Mouse (Mus musculus): ENCODE measurements at regions not wholly inside any gene's neighbourhood (a gene's known extent, or its start where the extent isn't known, plus 50 kb on each side); places are given as distances from the start of the nearest gene placed in this dataset.

GRCm38 (mm10) chr19:21050994-21051721 lies 97.2 kb upstream of the Tmc1 start:
- 62% methylated on average over 9 of the region's 9 CpGs for WGBS
- no peaks in the 10 kb centered on the region for H3K9me3 ChIP-seq (ENCODE audit: control insufficient read depth, low read length)
- H3K4me3 ChIP-seq (ENCODE audit: low read depth, low read length) = no peak overlapping the region
- no peaks in the 10 kb centered on the region for H3K36me3 ChIP-seq (ENCODE audit: control insufficient read depth, insufficient read depth, low read length)
- H3K9ac ChIP-seq (ENCODE audit: low read length) = no peak overlapping the region
- H3K27me3 ChIP-seq (replicated peaks; ENCODE audit: control insufficient read depth, insufficient read depth, low read length) = no peaks in the 10 kb centered on the region
- 0 out of 2 replicates have a peak, but pooled peaks have one; percentile 45 for ATAC-seq (replicated peaks; ENCODE audit: low FRiP score, low TSS enrichment, low read depth)
- H3K27ac ChIP-seq (ENCODE audit: low read depth) = peak overlapping the region; percentile 60
- no peak for DNase-seq (ENCODE audit: low spot score)
- no peaks in the 10 kb centered on the region for H3K4me1 ChIP-seq (replicated peaks; ENCODE audit: control insufficient read depth, insufficient read depth, low read length)
- H3K4me2 ChIP-seq (ENCODE audit: low read length) = no peak overlapping the region

GRCm38 (mm10) chr19:21049301-21049700 lies 95.3 kb upstream of the Tmc1 start:
- H3K4me2 ChIP-seq (ENCODE audit: low read length) = no peak overlapping the region
- no peak for ATAC-seq (replicated peaks; ENCODE audit: low FRiP score, low TSS enrichment, low read depth)
- no peak overlapping the region for H3K4me3 ChIP-seq (ENCODE audit: low read depth, low read length)

GRCm38 (mm10) chr19:21045565-21045964 lies 91.6 kb upstream of the Tmc1 start:
- Histone ChIP-seq H3K9ac (ENCODE audit: low read length) (no peak overlapping the region), H3K9me3 (ENCODE audit: control insufficient read depth, low read length) (peaks cover 9% of the 10 kb centered on the region), H3K4me3 (ENCODE audit: low read depth, low read length) (no peak overlapping the region), H3K4me1 (replicated peaks; ENCODE audit: control insufficient read depth, insufficient read depth, low read length) (no peaks in the 10 kb centered on the region), H3K27me3 (replicated peaks; ENCODE audit: control insufficient read depth, insufficient read depth, low read length) (no peaks in the 10 kb centered on the region), H3K27ac (ENCODE audit: low read depth) (no peak overlapping the region), H3K4me2 (ENCODE audit: low read length) (no peak overlapping the region), H3K36me3 (ENCODE audit: control insufficient read depth, insufficient read depth, low read length) (no peaks in the 10 kb centered on the region)
- ATAC-seq (replicated peaks; ENCODE audit: low FRiP score, low TSS enrichment, low read depth) (no peak), DNase-seq (ENCODE audit: low spot score) (peak; percentile 38)
- 79% methylated on average over 12 of the region's 12 CpGs for WGBS

More at GRCm38 (mm10) chr19:21049301-21049700, 95.3 kb upstream of the Tmc1 start:
- Histone ChIP-seq H3K27ac (ENCODE audit: low read depth) (no peak overlapping the region), H3K9me3 (ENCODE audit: control insufficient read depth, low read length) (no peaks in the 10 kb centered on the region), H3K27me3 (replicated peaks; ENCODE audit: control insufficient read depth, insufficient read depth, low read length) (no peaks in the 10 kb centered on the region), H3K9ac (ENCODE audit: low read length) (no peak overlapping the region), H3K36me3 (ENCODE audit: control insufficient read depth, insufficient read depth, low read length) (no peaks in the 10 kb centered on the region), H3K4me1 (replicated peaks; ENCODE audit: control insufficient read depth, insufficient read depth, low read length) (no peaks in the 10 kb centered on the region)
- DNase-seq (ENCODE audit: low spot score) = no peak

- Histone ChIP-seq H3K27me3 (replicated peaks; ENCODE audit: control insufficient read depth, insufficient read depth, low read length) (no peaks in the 10 kb centered on the region), H3K36me3 (ENCODE audit: control insufficient read depth, insufficient read depth, low read length) (no peaks in the 10 kb centered on the region), H3K9me3 (ENCODE audit: control insufficient read depth, low read length) (peaks cover 9% of the 10 kb centered on the region), H3K9ac (ENCODE audit: low read length) (no peak overlapping the region), H3K4me1 (replicated peaks; ENCODE audit: control insufficient read depth, insufficient read depth, low read length) (no peaks in the 10 kb centered on the region), H3K27ac (ENCODE audit: low read depth) (no peak overlapping the region), H3K4me2 (ENCODE audit: low read length) (no peak overlapping the region), H3K4me3 (ENCODE audit: low read depth, low read length) (no peak overlapping the region)
- DNase-seq (ENCODE audit: low spot score) (peak; percentile 27), ATAC-seq (replicated peaks; ENCODE audit: low FRiP score, low TSS enrichment, low read depth) (no peak)
- WGBS = 95% methylated on average over 4 of the region's 4 CpGs
Observed at GRCm38 (mm10) chr19:21043958-21044357, 90.0 kb upstream of the Tmc1 start.

- Histone ChIP-seq H3K4me2 (ENCODE audit: low read length) (no peak overlapping the region), H3K27me3 (replicated peaks; ENCODE audit: control insufficient read depth, insufficient read depth, low read length) (no peaks in the 10 kb centered on the region), H3K36me3 (ENCODE audit: control insufficient read depth, insufficient read depth, low read length) (no peaks in the 10 kb centered on the region), H3K4me1 (replicated peaks; ENCODE audit: control insufficient read depth, insufficient read depth, low read length) (no peaks in the 10 kb centered on the region), H3K9ac (ENCODE audit: low read length) (no peak overlapping the region), H3K4me3 (ENCODE audit: low read depth, low read length) (no peak overlapping the region), H3K9me3 (ENCODE audit: control insufficient read depth, low read length) (peaks cover 9% of the 10 kb centered on the region), H3K27ac (ENCODE audit: low read depth) (no peak overlapping the region)
- WGBS = 81% methylated on average over 3 of the region's 3 CpGs
- no peak for ATAC-seq (replicated peaks; ENCODE audit: low FRiP score, low TSS enrichment, low read depth)
- DNase-seq (ENCODE audit: low spot score) = peak; percentile 41
Observed at GRCm38 (mm10) chr19:21042536-21042935, 88.5 kb upstream of the Tmc1 start.

DNA sequence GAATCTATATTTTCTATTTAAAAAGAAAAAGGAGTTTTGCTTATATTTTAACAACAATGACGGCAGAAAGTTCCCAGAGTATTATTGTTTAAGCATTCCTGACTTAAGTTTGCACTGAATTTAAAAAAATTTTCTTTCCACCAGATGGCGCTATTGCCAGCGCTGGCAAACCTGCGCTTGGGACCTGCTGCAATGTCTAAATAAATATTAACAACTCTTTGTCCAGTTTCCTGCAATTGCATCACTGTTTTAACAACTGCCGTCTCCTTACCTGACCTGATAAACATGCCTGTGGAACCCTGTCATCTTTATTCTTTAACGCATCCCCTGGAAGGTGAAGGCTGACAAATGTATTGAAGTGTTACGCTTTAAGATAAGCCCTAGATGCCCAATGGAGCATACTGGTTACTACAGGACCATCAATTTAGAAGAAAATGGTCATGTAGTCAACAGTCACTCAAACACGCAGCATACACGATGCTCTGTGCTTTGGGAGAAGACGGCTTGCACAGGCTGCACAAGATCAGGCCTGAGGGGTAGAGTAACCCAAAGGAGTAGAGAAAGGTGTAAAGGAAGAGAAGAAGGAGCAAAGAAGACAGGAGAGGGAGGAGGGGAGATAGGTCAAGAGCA lies 83.6 kb upstream of the Tmc1 start:
- 41% methylated on average over 10 of the region's 10 CpGs for WGBS
- Histone ChIP-seq H3K4me1 (replicated peaks; ENCODE audit: control insufficient read depth, insufficient read depth, low read length) (peaks cover 13% of the 10 kb centered on the region), H3K9ac (ENCODE audit: low read length) (no peak overlapping the region), H3K4me3 (ENCODE audit: low read depth, low read length) (no peak overlapping the region), H3K27ac (ENCODE audit: low read depth) (no peak overlapping the region), H3K27me3 (replicated peaks; ENCODE audit: control insufficient read depth, insufficient read depth, low read length) (no peaks in the 10 kb centered on the region), H3K4me2 (ENCODE audit: low read length) (no peak overlapping the region), H3K36me3 (ENCODE audit: control insufficient read depth, insufficient read depth, low read length) (no peaks in the 10 kb centered on the region), H3K9me3 (ENCODE audit: control insufficient read depth, low read length) (no peaks in the 10 kb centered on the region)
- DNase-seq (ENCODE audit: low spot score) = peak; percentile 67
- peak; percentile 16; the same call in 1 of the 2 replicates for ATAC-seq (replicated peaks; ENCODE audit: low FRiP score, low TSS enrichment, low read depth)

DNA sequence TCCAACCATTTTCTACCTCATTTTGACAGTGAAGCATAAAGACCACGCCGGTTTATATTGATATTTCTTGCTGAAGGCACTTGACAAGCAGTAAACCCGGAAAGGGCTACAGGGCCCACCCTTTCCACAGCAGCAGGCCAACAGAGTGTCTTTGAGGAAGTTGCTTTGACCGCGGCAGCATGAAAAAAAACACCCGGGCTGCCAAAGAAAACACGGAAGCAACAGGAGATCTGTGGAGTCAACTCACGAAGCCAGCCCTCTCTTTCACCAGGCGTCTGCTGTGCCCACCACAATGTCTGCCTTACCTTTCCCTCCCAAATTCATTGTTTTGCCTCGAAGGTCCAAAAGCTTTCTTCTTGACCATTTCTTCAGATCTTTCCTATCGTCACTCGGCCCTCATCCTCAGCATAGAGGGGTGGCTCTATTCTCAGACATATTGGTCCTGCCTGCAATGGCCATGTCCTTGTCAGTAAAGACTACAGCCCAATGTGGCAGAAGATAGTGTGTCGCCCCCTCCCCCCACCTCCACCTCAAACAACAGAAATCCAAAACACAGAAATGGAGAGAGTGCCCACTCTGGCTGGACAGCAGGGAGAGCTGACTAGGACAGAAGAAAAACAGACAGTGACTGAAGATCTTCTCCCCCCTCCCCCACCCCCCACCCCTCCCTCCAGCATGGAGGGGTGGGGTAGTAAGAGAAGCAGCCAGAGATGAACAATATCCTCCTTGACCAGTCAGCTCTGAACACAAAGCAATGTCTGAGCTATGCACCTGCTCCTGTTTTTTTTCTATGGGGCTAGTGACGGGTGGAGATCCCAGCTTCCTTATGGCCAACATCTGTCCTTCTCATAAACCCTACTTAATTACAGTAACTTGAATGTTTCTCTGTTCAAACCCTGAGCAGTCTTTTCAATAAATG lies 82.8 kb upstream of the Tmc1 start:
- DNase-seq (ENCODE audit: low spot score) (peak; percentile 51), ATAC-seq (replicated peaks; ENCODE audit: low FRiP score, low TSS enrichment, low read depth) (peak; percentile 56)
- peaks cover 13% of the 10 kb centered on the region for H3K4me1 ChIP-seq (replicated peaks; ENCODE audit: control insufficient read depth, insufficient read depth, low read length)
- no peak overlapping the region for H3K4me2 ChIP-seq (ENCODE audit: low read length)
- H3K9me3 ChIP-seq (ENCODE audit: control insufficient read depth, low read length) = no peaks in the 10 kb centered on the region
- H3K4me3 ChIP-seq (ENCODE audit: low read depth, low read length) = no peak overlapping the region
- H3K27ac ChIP-seq (ENCODE audit: low read depth) = no peak overlapping the region
- H3K27me3 ChIP-seq (replicated peaks; ENCODE audit: control insufficient read depth, insufficient read depth, low read length) = no peaks in the 10 kb centered on the region
- no peaks in the 10 kb centered on the region for H3K36me3 ChIP-seq (ENCODE audit: control insufficient read depth, insufficient read depth, low read length)
- WGBS = 63% methylated on average over 14 of the region's 14 CpGs
- H3K9ac ChIP-seq (ENCODE audit: low read length) = no peak overlapping the region

DNA sequence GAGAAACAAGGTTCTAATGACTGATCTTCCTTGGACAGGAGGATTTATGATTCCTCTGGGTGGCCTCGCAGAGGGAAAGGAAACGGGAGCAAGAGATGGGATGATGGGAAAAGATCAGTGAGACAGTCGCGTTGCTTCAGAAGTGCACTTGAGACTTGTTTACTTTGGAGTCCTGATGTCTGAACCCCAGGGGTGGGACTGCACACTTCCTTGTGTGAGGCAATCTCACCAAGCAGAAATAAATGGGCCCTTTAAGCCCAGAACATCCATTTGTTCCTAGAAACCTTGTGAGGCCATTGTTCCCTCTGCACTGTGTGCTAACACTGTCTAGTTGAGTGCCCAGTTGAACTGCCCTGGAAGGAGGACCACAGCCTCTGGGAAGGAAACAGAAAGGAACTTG lies 81.5 kb upstream of the Tmc1 start:
- Histone ChIP-seq H3K27ac (ENCODE audit: low read depth) (no peak overlapping the region), H3K4me3 (ENCODE audit: low read depth, low read length) (no peak overlapping the region), H3K9me3 (ENCODE audit: control insufficient read depth, low read length) (no peaks in the 10 kb centered on the region), H3K36me3 (ENCODE audit: control insufficient read depth, insufficient read depth, low read length) (no peaks in the 10 kb centered on the region), H3K4me2 (ENCODE audit: low read length) (peak overlapping the region; percentile 4; the same call in 1 of the 2 replicates), H3K4me1 (replicated peaks; ENCODE audit: control insufficient read depth, insufficient read depth, low read length) (peaks cover 13% of the 10 kb centered on the region), H3K27me3 (replicated peaks; ENCODE audit: control insufficient read depth, insufficient read depth, low read length) (no peaks in the 10 kb centered on the region), H3K9ac (ENCODE audit: low read length) (no peak overlapping the region)
- WGBS = 12% methylated on average over 4 of the region's 4 CpGs
- no peak; the same call in 1 of the 2 replicates for ATAC-seq (replicated peaks; ENCODE audit: low FRiP score, low TSS enrichment, low read depth)
- peak; percentile 56 for DNase-seq (ENCODE audit: low spot score)

Measured in intestine, embryonic 14.5 days (tissue).